Mouse (Mus musculus): ENCODE data around the gene Mfap2. TPM values are rescaled to one million over a fixed set of nuclear protein-coding genes. Genes with fewer than 3 reads are reported as not detected.

Gene Mfap2
- polyA plus RNA-seq, 1 experiment, result 200 TPM

DNA sequence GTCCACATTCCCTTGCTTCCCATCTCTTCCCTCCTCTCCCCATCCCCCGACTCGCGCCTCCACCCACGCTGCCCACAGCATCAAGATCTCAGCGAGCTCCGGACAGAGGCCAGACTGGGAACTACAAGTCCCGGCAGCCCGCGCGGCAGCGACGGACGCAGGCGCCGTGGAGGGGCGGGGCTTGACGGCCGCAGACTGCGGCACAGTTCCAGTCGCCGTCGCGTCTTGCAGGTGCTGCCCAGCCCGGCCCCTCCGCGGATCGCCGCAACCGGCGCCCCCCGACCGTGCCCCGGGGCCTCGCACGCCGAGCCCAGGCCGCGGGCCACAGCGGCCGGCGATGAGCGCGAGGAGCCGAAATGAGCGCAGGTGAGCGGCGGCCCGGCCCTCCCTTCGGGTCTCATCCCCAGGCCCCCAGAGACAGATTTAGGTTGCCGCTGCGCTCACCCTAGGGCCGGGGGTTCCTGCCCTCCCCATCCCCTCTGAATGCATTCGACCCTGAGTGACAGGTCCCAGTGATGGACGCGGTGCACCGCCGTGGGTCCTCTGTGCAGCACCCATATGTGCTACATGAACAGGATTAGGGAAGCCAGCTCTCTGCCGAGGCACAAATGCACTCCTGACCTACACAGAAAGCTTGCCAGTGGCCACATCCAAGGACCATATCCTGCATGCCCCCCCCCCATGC is 23.4 kb upstream of the Mfap2 start, which contains the start of gene Atp13a2:
Gene Atp13a2 (plus strand): TSS at position 163 of the 685 bp plus-strand sequence.
- Histone ChIP-seq H3K4me3 (ENCODE audit: insufficient read depth, low read length) (peak within 1 kb of the TSS; percentile 86), H3K27ac (ENCODE audit: insufficient read depth, low read length) (no peak within 1 kb of the TSS), H3K4me1 (ENCODE audit: control insufficient read depth, insufficient read depth, low read length) (no peaks in the 10 kb centered on the region)
- TF ChIP-seq CTCF (IDR thresholded peaks at IDR 0.05; ENCODE audit: borderline replicate concordance, insufficient read depth, low read length), result no peak
- TF ChIP-seq POLR2A (IDR thresholded peaks at IDR 0.05; ENCODE audit: low read depth, low read length), result peak; percentile 67

DNA sequence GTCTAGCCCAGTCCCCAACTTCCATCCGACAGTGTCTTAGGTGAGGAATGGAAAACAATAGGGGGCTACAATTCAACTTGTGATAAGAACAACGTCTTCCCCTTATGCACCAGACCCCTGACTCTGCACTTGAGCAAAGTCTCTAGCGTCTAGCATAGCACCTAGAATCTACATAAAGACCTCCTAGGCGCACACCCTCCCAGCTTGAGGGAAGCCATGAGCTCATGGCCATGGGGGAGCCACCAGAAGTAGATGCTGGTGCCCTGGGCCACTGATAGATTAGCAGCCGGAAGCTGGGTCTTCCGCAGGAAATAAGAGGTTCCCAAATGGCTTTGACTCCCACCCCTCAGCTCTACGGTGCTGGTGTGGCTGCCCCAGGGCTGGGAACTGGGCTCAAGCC is 22.7 kb upstream of the Mfap2 start:
- no peak overlapping the region for H3K27ac ChIP-seq (ENCODE audit: insufficient read depth, low read length)
- peak overlapping the region; percentile 86 for H3K4me3 ChIP-seq (ENCODE audit: insufficient read depth, low read length)

DNA sequence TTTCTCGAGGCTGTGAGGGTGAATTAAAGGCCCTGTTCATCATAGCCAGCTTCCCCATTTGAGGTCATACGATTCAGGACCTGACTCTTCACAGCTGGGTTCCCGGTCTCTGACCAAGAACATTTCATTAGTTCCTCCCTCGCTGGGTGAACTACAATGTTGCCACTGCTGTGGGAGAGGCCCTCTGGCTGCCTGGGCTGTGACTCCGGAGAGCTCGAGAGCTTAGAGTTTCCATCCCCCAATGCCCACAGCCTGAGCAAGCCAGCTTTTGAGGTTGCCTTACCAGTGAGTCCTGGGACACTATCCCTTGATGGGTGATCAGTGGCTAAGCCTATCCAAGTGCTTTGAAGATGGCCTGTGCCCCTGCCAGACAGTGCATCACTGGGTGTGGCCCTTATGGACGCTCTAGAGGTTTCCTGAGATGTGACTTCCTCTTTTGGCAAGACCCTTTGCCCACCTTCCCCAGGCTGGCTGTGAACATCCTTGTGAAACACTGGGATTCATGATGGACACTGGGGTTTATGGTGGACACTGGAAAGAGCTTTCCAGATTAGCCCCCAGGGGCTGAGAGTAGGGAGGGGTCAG is 21.4 kb upstream of the Mfap2 start:
- TF ChIP-seq POLR2A (IDR thresholded peaks at IDR 0.05; ENCODE audit: low read depth, low read length), result no peak
- TF ChIP-seq CTCF (IDR thresholded peaks at IDR 0.05; ENCODE audit: borderline replicate concordance, insufficient read depth, low read length), result no peak
- H3K27ac ChIP-seq (ENCODE audit: insufficient read depth, low read length), result no peak overlapping the region

More for the DNA sequence above, 22.7 kb upstream of the Mfap2 start:
- no peak for TF ChIP-seq POLR2A (IDR thresholded peaks at IDR 0.05; ENCODE audit: low read depth, low read length)
- TF ChIP-seq CTCF (IDR thresholded peaks at IDR 0.05; ENCODE audit: borderline replicate concordance, insufficient read depth, low read length), result no peak
- H3K4me1 ChIP-seq (ENCODE audit: control insufficient read depth, insufficient read depth, low read length), result no peaks in the 10 kb centered on the region

GRCm38 (mm10) chr4:140989447-140989846 is 20.8 kb upstream of the Mfap2 start:
- Histone ChIP-seq H3K4me1 (ENCODE audit: control insufficient read depth, insufficient read depth, low read length) (no peaks in the 10 kb centered on the region), H3K27ac (ENCODE audit: insufficient read depth, low read length) (no peak overlapping the region)
- TF ChIP-seq CTCF (IDR thresholded peaks at IDR 0.05; ENCODE audit: borderline replicate concordance, insufficient read depth, low read length) (no peak), POLR2A (IDR thresholded peaks at IDR 0.05; ENCODE audit: low read depth, low read length) (no peak)

More for the DNA sequence above, 21.4 kb upstream of the Mfap2 start:
- H3K4me3 ChIP-seq (ENCODE audit: insufficient read depth, low read length), result no peak overlapping the region
- H3K4me1 ChIP-seq (ENCODE audit: control insufficient read depth, insufficient read depth, low read length), result no peaks in the 10 kb centered on the region

DNA sequence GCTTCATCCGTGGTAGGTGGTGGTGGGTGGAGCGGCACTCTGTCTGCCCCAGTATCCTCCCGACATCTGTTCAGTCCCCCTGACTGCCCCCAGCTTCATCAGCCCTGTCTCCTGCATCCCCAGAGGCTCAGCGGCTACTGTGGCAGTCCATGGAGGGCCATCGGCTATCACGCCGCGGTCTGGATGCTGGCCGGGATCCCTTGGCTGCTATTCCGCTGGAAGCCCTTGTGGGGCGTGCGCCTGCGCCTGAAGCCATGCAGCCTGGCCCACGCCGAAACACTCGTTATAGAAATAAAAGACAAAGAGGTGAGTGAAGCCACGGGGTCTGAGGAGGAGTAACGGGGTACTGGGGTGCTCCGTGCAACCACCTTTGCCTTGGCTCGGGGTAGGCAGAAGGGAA is 18.0 kb upstream of the Mfap2 start:
- Histone ChIP-seq H3K4me3 (ENCODE audit: insufficient read depth, low read length) (no peak overlapping the region), H3K4me1 (ENCODE audit: control insufficient read depth, insufficient read depth, low read length) (no peaks in the 10 kb centered on the region), H3K27ac (ENCODE audit: insufficient read depth, low read length) (no peak overlapping the region)
- TF ChIP-seq CTCF (IDR thresholded peaks at IDR 0.05; ENCODE audit: borderline replicate concordance, insufficient read depth, low read length), result no peak
- TF ChIP-seq POLR2A (IDR thresholded peaks at IDR 0.05; ENCODE audit: low read depth, low read length), result no peak

More at GRCm38 (mm10) chr4:140989447-140989846, 20.8 kb upstream of the Mfap2 start:
- no peak overlapping the region for H3K4me3 ChIP-seq (ENCODE audit: insufficient read depth, low read length)

GRCm38 (mm10) chr4:140993846-140994245 is 16.4 kb upstream of the Mfap2 start:
- no peak for TF ChIP-seq CTCF (IDR thresholded peaks at IDR 0.05; ENCODE audit: borderline replicate concordance, insufficient read depth, low read length)
- TF ChIP-seq POLR2A (IDR thresholded peaks at IDR 0.05; ENCODE audit: low read depth, low read length), result no peak
- Histone ChIP-seq H3K27ac (ENCODE audit: insufficient read depth, low read length) (no peak overlapping the region), H3K4me1 (ENCODE audit: control insufficient read depth, insufficient read depth, low read length) (no peaks in the 10 kb centered on the region), H3K4me3 (ENCODE audit: insufficient read depth, low read length) (no peak overlapping the region)

DNA sequence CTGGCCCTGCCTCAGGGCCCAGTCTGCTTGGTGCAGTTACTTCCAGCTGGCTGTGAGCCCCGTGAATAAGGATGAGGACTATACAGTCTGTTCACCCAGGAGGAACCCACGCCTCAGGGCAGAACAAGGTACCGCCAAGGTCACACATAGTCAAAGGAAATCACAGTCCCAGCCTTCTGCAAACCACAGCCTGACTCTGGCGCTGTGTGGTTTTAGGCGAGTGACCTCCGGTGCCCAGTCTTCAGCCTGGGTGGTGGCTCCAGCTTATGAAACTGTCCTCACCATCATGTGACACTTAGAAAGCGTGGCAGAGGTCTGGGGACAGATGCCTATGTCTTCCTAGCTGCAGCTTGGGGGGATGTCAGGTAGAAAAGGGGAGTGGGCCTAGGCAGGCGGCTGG is 14.4 kb upstream of the Mfap2 start:
- Histone ChIP-seq H3K4me3 (ENCODE audit: insufficient read depth, low read length) (no peak overlapping the region), H3K4me1 (ENCODE audit: control insufficient read depth, insufficient read depth, low read length) (no peaks in the 10 kb centered on the region), H3K27ac (ENCODE audit: insufficient read depth, low read length) (no peak overlapping the region)
- TF ChIP-seq CTCF (IDR thresholded peaks at IDR 0.05; ENCODE audit: borderline replicate concordance, insufficient read depth, low read length) (no peak), POLR2A (IDR thresholded peaks at IDR 0.05; ENCODE audit: low read depth, low read length) (no peak)

GRCm38 (mm10) chr4:140996812-140997211 is 13.4 kb upstream of the Mfap2 start:
- no peak for TF ChIP-seq CTCF (IDR thresholded peaks at IDR 0.05; ENCODE audit: borderline replicate concordance, insufficient read depth, low read length)
- no peak for TF ChIP-seq POLR2A (IDR thresholded peaks at IDR 0.05; ENCODE audit: low read depth, low read length)
- H3K4me3 ChIP-seq (ENCODE audit: insufficient read depth, low read length), result no peak overlapping the region
- no peak overlapping the region for H3K27ac ChIP-seq (ENCODE audit: insufficient read depth, low read length)
- H3K4me1 ChIP-seq (ENCODE audit: control insufficient read depth, insufficient read depth, low read length), result no peaks in the 10 kb centered on the region

DNA sequence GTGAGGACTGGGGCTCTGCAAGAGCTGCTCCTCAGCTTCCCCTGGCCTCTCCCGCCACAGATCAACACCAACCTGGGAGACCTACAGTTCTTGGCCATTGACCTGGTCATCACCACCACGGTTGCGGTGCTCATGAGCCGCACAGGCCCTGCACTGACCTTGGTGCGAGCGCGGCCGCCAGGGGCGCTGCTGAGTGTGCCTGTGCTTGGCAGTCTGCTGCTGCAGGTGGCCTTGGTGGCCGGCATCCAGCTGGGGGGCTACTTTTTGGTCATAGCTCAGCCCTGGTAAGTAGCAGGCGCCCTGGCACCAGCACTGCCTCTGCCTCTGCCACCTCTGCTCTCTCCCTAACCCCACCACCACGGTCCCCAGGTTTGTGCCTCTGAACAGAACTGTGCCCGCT is 4.2 kb upstream of the Mfap2 start:
- Histone ChIP-seq H3K4me1 (ENCODE audit: control insufficient read depth, insufficient read depth, low read length) (0 out of 2 replicates have a peak, but pooled peaks cover 5% of the 10 kb centered on the region), H3K4me3 (ENCODE audit: insufficient read depth, low read length) (no peak overlapping the region), H3K27ac (ENCODE audit: insufficient read depth, low read length) (no peak overlapping the region)
- TF ChIP-seq POLR2A (IDR thresholded peaks at IDR 0.05; ENCODE audit: low read depth, low read length), result no peak
- peak; percentile 42; the same call in 1 of the 2 replicates for TF ChIP-seq CTCF (IDR thresholded peaks at IDR 0.05; ENCODE audit: borderline replicate concordance, insufficient read depth, low read length)

DNA sequence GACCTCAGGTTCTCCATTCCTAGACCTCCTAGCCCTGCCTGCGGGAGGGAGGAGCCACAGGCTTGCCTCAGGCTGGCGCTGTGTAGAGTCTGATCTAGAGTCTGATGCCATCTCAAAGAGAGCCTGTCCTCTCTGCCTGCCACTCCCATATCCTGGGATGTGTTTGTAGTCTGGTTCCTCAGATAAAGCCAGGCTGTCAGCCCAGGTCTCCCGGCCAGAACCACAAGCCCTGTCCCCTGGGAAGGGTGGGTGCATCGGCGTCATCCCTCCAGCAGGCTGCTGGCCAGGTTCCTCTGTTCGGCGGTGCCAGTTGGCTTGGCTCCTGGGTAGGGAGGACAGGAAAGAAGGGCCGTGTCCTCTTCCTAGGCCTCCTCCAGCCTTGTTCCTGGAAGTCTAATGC is 2.2 kb upstream of the Mfap2 start:
- Histone ChIP-seq H3K4me3 (ENCODE audit: insufficient read depth, low read length) (no peak overlapping the region), H3K27ac (ENCODE audit: insufficient read depth, low read length) (no peak overlapping the region), H3K4me1 (ENCODE audit: control insufficient read depth, insufficient read depth, low read length) (0 out of 2 replicates have a peak, but pooled peaks cover 5% of the 10 kb centered on the region)
- TF ChIP-seq POLR2A (IDR thresholded peaks at IDR 0.05; ENCODE audit: low read depth, low read length), result no peak
- TF ChIP-seq CTCF (IDR thresholded peaks at IDR 0.05; ENCODE audit: borderline replicate concordance, insufficient read depth, low read length), result no peak

Measured in embryonic fibroblast, embryonic 13.5 days (primary cell).